Mouse (Mus musculus) kidney, postnatal 36 days (tissue): ENCODE measurements around the gene Cttn.

Experiments
- DNase-seq, 2 experiments: peaks; one replicate each; pipeline ENCODE4 v3.0.0; 2021 to 2022; ENCODE audit warnings: mixed read lengths in 2 of 2

Gene Cttn

DNA sequence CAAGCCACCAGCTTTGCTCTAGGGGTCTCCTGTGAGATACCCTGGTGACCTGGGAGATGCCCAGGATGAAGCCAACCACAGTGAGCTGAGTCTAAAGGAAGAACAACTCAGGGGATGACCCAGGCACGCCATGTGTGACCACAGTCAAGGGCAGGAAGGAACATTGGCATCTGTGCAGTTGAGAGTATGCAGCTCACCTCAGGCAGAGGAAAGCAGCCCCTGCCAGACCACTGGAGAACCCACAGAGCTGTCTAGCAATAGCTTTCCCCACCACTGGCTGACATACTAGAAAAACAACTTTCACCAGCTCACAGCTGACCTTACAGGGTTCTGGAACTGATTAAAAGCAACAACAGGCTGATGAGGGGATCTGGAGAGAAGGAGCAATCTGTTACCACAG, 22.6 kb downstream of the Cttn start:
- DNase-seq = no peak

DNA sequence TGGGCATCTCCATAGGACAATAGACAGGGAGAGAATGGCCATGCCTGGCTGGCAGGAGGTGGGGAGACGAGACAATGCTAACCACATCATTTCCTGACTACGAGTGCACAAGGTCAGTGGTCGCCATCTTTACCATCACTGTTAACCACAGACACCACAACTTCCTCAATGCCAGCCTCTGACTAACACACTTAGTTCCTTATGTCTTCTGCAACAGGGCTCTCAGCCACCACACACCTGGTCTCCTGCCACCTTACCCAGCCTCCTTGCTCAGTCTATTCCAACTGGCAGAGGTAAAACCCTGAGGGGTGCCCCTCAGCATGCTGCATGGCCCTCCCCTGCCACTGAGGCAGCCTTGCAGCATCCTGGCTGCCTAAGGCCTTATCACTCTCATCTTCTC, 23.7 kb downstream of the Cttn start:
- DNase-seq = no peak

DNA sequence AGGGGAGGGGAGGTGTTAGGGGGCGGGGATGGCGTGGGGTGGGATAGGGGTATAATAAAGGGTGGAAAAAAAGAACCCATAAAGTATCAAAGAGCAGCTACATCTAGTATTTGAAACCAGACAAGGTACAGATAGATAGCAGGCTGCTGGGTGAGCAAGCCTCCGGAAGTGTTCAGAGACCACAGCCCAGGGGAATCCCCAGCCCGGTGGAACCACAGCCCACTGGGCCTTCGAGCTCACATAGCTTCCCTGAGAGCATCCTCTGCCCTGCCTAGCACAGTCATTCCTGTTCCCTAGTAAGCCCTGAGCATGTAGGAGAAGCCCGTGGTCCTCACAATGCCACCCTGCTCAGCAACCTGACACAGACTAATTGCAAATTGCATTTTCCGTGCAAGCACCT, 26.0 kb downstream of the Cttn start:
- DNase-seq = no peak

DNA sequence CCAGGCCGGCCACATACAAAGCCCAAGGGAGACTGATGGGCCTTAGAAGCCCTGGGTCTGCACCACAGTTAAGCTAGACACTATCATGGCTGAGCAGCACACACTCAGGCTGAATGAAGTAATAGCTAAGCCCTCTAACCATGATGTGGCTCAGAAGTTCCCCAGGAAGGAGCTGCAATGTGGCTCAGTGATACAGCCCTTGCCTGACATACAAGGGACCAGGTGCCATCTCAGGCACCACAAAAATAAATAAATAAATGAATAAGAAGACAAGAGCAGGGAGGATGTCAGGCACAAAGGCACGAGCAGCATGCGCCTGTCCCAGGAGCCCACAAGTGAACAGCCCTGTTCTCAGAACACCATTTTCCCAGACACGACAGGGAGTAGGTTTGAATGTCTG, 28.8 kb downstream of the Cttn start:
- no peak for DNase-seq

DNA sequence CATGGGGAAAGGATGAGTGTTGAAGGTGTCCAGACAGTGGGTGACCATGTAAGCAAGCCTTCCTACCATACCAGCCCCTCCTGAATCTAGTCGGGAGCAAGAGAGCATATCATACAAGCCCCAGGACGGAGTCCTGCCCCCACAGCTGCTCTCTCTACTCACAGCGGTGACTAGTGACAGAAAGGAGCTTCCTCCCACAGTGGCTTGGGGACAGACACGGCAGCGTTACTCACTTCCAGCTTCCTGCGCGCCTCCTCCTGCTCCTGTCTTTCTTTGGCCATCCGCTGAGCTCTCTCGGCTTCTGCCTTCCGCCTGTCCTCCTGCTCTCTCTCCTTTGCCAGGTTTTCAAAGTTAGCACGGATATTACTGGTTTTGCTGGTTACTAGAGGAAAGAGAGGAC, 29.3 kb downstream of the Cttn start:
- no peak for DNase-seq

DNA sequence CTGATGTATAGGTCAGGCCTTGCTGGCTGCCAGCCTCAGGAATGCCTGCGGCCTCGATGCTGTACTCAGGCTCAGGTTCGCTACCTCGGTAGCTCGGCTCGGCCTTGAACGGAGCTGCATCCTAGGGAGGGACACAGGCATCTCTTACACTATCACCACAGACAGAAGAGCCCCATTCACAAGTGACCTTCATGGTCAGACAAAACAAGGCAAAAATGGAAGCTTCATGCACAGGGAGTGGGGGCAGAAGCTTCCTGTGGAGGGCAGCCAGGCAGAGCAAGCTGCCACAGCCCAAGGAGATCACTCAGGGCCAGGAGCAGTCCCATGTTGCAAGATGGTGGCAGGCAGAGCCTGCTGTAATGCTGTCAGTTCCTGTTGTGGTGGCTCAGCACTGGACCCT, 32.0 kb downstream of the Cttn start:
- DNase-seq = no peak

DNA sequence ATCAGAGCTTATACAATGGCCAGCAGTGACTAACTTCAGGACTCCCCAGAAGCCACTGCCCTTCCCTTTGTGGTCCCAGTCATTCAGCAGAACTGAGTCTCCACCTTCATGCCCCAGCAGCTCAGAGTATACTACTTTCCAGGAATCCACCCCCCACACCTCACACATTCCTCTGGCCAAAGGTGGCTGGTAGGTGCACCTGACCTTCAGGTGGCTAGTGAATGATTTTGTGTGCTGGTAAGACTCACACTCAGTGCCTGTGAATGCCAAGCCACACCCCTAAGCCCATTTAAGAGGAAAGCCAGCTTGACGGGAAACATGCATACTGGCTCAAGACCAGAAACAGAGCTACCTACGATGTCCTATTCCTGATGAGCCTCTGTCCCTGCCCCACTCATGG, 37.9 kb downstream of the Cttn start:
- DNase-seq = peak; percentile 48 to 59

DNA sequence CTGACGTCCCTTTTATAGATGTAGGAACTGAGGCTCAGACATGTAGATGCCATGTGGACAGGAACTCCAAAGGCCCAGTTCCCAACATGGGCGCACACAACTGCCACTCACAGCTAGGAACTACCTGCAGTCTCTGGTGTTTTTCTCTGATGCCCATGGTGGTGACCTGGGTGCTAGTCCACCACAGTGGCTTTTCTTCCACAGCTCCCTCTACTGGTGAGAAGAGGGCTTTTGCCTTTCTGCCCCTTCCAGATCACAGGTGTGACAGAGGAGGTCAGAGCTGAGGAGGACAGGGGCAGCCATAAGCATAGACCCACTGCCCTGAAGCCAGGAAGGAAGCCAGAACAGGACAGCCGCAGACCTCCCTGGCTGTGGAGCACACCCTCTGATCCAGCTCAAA, 43.3 kb downstream of the Cttn start:
- peak in 1 of 2 experiments; percentile 29 for DNase-seq

DNA sequence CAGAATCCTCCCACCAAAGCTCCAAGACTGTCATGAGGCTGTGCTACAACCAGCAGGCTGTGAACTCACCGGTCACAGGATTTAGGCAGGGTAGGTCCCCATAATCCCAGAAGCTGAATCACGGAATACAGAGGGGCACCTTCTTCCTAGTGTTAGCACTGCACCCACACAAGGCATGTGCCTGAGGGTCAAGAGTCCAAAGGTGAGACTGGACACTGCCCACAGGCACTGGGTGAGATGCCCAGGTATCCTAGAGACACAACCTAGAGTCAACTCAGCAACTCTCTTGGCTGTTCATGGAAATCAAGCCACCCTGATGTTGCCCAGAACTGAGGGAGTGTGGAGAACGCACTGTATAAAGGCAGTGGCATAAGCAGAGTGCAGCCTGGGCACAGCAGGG, 44.2 kb downstream of the Cttn start:
- peak; percentile 38 to 39 for DNase-seq

DNA sequence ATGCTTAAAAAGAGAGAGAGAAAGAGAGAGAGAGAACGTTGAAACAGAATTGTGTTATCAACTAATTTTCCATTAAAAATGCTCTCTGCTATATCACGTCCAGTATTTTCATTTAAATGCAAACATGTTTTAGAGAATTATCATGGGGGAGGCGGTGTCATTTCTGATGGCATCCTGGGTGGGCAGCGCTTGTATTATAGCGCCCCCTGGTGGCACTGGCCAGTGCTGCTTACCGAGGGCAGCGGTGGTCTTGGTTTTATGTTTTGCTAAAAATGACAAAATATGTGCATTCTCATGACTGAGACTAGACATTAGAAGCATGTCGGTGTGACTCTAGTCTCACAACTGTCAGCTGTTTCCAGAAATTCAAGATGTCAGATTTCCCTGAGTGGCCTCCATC, 44.9 kb downstream of the Cttn start:
- peak in 1 of 2 experiments; percentile 72 for DNase-seq

DNA sequence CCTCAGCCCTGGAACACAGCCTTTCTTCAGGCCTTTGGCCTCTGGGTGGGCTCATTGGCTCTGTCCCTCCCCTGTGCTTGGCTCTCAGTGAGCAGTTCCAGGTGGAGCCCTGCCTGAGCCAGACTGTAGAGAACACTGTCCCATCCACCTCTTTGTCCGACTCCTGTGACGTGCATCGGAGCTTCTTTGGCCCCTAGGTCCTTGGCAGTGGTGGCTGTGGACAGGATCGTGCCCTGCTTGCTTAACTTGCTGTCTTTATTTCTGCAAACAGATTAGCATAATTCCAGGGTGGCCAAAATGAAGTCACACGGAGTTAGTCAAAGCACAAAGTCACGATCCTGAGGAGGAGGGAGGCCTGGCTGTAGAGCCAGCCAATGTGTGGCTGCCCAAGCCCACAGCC, 49.3 kb downstream of the Cttn start:
- DNase-seq = no peak

DNA sequence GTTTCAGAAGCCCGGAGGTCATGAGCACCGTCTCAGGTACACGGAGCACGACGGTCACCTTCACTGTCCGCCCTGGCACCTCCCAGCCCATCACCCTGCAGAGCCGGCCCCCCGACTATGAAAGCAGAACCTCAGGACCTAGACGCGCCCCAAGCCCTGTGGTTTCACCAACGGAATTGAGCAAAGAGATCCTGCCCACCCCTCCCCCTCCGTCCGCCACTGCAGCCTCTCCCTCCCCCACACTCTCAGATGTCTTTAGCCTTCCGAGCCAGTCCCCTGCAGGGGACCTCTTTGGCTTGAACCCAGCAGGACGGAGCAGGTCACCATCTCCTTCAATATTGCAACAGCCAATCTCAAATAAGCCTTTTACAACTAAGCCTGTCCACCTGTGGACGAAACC, 50.3 kb downstream of the Cttn start:
- no peak for DNase-seq

DNA sequence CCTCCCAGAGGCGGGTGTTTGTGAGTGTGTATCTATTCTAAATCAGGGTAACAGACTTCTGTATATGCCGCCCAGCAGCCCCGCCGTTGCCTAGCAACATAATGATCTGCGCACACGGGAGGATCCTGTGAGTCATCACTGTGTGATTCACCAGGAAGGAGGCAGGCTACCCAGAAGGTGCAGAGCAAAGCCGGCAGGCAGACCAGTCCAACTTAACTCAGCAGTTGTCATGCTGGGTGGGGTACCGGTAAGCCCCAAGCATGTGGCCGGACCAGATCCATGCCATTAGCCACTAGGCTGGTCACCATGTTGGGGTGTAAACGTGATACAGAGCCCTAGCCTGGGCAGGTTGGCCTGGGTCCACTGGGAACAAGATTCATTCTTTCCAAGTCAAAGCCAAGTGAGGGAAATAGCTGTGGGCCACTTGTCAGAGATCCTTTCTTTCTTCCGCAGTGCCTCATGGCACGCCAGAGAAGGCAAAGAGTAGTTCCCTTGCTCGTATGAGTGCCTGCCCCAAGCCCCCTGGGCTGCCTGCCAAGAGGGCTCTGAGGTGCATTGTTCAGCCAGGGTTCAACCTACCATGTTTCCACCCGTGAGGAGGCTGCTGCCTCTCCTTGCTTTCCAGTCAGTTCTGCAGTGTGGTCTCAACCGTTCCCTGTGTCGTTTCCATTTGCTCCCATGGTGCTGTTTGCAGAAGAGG, 53.0 kb downstream of the Cttn start:
- no peak for DNase-seq

DNA sequence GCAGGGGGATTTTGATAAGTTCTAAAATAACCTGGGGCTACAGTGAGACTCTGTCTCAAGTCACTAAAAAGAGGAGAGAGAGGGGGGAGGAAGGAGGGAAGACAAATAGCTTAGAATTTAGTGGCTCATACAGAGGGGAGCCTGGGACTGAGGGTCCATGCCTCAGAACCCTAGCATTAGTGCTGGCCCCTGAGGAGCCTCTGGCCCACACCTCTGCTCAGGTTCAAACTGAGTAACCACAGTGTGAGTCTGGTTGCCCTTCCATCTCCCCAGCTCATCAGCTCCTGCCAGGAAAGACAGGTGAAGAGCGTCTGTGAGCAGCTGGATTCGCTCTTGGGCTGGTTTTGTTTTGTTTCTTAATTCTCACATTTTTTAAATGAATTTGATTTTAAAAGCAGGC, 53.6 kb downstream of the Cttn start:
- DNase-seq = no peak

DNA sequence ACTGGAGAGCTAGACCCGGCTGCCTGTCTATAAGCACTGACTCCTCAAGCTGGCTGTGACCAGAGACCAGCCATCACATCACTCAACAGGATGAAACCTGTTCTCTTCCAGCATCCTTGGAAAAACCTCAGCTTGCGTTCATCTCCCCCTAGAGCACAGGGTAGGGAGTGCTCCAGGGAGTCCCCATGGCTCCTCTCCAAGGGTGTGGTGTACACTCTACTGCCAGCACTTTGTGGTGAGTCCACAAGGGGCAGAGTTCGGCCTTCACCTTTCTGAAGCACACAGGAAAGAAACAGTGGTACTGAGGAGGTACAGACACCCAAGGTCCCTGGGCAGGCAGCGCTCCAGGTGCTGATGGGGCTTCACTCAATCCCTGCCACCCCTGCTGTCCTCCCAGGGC, 55.0 kb downstream of the Cttn start:
- peak; percentile 53 to 67 for DNase-seq

DNA sequence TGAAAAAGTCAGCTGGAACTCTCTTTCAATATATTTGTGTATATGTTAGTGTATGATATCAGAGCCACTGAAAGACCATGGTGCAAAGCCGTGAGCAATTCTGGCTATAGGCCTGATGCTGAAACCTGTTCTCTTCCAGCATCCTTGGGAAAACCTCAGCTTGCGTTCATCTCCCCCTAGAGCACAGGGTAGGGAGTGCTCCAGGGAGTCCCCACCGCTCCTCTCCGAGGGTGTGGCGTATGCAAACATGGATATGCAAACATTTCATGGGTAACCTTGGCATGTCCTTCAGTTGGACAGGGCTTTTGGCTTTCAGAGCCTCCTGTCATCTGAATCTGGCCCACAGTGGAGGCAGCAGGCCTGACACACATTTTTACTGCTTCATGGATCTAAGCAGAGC, 56.2 kb downstream of the Cttn start:
- no peak for DNase-seq

DNA sequence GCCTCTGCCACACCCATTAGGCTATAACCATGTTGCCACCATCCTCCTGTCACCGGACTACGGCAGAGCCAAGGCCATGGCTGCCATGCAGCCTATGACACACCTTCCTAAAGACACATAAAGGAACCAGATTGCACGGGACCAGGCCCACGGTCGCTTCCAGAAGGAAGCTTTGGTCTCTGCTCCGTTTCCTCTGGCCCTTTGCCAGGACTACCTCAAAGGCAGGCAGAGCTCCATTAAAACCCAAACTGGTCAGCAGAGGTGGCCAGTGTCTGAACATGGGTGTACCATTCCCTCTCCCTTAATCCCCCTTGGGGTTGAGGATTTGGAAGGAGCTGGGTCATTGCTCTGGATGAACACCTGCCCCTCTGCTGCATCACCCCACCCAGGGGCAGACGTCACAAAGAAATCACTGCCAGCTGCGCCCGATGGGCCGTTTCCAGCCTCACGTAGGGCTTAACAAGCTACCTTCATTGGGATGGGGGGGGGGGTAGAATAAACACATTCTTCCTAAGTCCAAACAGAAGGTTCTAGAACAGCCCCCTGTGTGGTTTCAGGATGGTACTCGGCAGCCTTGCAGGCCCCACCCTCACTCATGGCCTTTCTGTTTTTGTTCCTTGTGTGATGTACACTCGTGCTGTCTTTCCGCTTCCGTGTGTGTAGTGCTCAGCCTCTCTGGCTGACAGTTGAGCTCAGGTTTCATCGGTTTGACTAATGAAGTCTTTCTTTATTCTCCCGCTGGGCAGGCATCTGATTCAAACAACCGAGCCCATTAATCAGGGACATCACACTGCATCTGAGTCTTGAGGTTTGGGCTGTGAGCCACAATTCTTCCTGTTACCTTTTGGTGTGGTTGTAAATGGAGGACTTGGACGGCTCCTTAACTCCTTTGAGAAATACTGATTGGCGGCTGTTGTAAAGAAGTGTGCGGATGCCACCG, 58.6 kb downstream of the Cttn start:
- peak in 1 of 2 experiments; percentile 29 for DNase-seq

DNA sequence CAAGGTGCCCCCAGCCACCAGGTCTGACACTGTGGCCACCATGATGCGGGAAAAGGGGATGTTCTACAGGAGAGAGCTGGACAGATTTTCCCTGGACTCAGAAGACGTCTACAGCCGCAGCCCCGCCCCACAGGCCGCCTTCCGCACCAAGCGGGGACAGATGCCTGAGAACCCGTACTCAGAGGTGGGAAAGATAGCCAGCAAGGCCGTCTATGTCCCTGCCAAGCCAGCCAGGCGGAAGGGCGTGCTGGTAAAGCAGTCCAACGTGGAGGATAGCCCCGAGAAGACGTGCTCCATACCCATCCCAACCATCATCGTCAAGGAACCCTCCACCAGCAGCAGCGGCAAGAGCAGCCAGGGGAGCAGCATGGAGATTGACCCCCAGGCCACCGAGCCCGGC, 61.1 kb downstream of the Cttn start:
- DNase-seq = no peak

DNA sequence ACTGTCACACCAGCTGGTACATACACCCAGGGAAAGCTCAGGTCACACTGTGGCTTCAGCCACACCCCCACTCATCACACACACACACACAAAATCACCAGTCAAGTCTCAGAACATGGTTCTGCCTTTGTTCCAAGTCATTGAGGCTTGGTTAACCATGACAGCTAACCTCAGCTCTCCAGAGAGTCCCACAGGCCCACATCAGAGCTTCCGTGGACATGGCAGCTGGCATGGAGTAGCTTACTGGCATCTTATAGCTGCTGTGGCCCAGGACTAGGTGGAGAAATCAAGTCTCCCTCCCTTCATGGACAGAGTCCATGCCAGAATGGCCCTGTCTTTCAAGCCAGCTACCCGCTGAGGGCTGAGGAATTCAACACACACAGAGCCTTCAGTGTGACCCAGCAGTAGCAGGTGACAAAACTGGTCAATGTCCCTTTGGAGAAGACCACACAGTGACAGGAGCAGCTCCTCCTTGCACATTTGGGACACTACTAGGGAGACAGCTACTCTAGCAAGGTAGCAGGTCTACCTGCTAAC, 62.3 kb downstream of the Cttn start:
- DNase-seq = no peak

DNA sequence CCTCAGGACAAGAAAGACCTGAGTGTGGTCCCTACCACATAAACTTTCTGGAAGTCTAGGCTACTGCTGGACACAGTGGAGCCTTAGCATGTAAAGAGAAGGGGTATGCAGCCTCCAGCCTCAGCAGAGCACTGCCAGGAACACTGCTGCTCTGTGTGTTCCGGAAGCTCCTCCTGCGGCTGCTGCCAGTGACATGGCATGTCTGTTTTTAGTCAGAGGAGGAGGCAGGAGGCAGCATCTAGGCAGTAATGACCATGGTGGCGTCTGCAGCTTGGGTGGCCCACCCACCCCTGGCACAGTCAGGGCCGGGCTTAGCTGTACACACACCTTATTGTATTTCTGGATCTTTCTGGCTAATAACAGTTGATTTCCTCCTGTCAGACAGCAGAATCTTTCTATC, 63.1 kb downstream of the Cttn start:
- no peak for DNase-seq

DNA sequence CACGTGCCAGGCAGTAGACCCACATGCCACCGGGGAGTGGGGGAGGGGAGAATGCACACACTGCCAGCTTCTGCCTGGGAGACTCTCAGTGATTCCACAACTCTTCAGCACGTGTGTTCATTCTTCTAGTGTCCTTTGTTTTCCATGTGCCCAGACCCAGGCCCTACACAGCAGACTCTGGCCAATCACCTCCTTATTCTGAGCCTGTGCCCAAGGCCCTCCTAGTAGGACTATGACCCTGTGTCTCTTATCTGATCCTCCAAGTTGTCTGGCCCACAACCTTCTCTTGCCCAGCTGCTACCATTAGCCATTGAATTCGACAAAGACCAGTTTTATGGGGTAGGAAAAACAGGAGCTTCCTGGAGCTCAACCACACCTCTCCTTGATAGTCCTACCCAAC, 68.3 kb downstream of the Cttn start:
- DNase-seq = no peak

DNA sequence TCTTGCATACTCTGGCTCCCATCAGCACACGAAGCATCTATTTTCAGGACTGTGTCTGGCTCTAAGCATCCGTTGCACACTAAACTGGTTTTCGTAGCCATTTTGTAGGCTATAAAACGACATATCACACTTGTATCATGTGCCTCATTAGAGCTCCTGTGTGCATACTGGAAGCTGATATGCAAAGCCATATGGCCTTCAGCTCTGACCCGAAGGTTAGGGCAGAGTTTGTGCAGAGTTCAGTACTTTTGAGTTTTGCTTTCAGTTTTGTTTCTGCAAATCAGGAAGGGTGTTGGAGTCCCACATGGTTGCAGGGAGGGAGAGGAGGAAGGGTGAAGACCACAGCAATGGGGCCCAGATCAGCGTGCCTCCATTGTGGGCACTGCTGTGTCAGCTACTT, 79.1 kb downstream of the Cttn start:
- no peak for DNase-seq

DNA sequence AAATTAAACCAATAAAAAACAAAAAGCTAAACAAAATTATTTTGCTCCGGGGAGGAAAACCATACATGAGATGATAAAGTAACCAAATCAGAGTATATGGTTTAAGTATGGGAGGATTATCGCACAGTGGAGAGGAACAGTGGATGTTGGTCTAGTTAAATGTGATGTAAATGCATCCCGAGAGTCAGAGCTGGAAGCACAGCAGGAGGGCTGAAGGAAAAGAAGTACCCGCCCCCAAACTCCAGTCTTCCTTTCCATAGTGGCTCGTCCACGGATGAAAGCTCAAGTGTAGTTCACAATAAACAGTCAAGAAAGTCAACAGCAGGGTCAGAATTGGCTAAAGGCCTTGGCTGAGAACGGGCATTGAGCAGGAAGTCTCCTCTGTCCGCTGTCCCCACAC, 80.1 kb downstream of the Cttn start:
- no peak for DNase-seq

DNA sequence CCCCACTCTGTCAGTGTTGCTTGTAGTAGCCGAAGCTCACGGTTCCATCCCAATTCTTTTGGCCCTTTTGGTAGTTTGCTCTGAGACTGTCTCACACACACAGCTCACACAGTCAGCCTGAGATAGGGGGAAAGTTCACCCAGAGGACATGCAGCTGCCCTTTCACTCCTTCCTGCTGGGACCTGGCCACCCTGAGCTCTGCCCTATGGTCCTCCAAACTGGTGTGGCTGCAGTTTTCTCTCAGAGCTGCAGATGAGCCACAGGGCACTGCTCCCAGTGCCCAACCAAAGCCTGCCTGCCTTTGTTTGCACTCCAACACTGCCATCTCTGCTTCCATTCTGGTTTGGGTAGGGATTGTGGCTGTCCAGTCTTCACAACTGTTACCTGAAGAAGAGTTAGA, 81.1 kb downstream of the Cttn start:
- peak; percentile 17 to 33 for DNase-seq
